Mouse (Mus musculus) cerebellum, adult 8-10 months (tissue): ENCODE measurements at regions not wholly inside any gene's neighbourhood (a gene's known extent, or its start where the extent isn't known, plus 50 kb on each side); places are given as distances from the start of the nearest gene placed in this dataset.

Source experiments
- DNase-seq: peaks from one replicate; pipeline ENCODE4 v3.0.0; 2022

DNA sequence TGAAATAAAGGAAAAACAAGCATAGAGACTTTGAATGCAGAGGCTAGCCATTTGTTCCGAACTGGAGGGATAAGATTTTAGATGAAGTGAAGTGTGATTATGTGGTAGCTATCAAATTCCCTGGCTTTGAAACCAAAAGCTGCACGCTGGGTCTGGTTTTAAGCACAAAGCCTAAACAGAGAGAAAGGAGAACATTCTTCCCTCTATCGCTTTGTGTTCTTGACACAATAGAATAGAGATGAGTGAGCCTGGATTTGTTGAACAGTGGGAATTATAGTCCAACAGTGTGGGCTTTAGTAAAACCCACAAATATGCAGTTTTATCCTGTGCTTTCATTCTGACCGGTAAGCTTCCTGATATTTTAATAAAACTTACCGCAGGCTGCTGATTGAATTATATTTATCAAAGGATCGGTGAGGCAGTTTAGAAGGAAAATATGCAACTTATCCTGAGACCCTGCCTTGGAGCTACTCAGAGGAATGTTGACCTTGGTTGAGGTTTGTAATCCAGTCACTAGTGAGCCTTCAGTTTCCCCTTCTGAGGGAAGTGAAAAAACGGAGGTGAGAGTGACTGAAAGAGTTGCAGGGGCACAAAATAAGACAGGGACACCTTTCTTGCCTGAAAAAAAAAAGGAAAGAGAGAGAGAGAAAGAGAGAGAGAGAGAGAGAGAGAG is 481.7 kb upstream of the Tenm4 start:
- no peak for DNase-seq

DNA sequence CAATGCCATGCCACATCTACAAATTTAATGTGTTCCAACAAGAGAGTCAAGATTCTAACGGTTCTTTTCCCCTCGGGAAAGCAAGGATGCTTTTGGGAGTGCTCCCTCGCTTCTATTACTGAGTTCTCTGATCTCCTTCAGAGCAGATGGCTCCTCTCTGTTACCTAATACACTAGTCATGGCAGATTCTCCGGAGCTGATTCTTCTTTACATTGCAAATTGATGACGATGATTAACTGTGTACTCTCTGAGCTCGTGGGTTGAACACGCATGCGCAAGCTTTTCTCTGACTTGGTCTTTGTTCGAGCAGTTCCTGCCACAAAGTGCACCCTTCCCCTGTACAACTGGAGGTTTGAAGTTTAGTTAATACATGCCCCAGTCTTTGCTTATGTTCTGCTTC is 471.5 kb upstream of the Tenm4 start:
- no peak for DNase-seq

DNA sequence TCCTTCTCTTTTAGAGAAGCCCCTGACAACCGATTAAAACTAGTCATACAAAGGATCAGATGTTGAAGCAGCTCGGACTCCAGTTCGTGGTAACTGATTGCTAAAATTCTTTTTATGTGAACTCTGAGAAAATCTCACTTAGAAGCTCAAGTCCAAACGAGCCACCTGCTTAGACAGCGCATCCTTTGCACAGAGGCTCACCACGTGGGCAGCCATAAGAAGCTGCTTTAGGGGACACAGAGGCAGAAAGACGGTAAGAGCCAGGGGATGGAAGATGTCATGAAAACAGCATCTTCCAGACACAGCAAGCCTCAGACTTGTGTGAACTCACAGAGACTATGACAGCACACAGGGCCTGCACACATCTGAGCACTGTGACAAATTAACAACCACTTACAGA is 461.0 kb upstream of the Tenm4 start:
- no peak for DNase-seq

DNA sequence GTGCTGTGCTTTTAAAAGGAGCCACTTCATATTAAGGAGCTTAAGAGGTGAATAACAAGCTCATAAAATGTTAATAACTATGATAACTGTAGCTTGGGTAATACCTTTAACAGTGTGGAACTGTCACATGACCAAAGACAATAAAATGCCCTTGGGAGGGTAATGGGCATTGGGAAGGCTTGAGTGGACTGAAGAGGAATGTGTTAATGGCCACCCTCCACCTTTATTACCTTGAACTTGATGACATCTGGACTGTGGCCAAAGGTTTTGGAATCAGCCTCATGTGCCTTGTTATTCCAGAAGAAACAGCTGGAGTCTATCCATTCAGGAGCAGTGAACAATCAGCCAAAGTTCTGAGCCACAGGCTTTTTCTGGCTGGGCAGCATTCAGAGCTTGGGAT is 451.0 kb upstream of the Tenm4 start:
- no peak for DNase-seq

DNA sequence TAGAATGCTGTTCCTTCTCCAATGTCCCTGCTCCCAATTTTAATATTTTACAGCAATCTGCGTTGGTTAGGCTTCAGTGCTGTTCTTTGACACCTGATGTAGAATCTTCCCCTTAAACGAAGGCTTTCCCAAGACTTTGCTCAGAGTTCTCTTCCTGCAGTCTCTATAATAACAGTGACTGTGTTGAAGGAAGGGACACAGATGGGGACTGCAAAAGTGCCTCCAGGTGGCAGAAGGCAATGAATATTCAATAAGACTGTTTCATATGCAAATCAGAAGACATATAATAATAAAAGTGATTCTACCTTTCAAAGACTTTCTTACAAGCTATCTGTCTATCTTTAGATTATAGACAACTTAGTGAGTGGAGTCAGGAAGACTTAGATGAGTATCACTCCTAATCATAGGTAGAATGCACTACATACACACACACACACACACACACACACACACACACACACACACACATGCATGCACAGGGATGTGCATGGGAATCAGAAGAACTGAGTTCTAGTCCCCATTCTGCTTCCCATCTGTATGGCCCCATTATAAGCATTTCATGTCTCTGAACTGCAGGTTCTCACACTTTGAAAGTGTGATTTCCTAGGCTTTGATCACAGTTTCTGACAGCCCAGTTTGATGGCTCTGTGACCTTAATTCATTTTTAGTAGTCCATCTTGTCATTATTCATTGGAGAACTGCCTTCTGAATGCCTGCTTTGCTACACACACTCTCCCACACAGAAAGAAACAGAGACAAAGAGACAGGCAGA is 445.1 kb upstream of the Tenm4 start:
- DNase-seq, result no peak

GRCm38 (mm10) chr7:95733807-95734206 is 437.2 kb upstream of the Tenm4 start:
- no peak for DNase-seq

GRCm38 (mm10) chr7:95734587-95734986 is 436.5 kb upstream of the Tenm4 start:
- no peak for DNase-seq

DNA sequence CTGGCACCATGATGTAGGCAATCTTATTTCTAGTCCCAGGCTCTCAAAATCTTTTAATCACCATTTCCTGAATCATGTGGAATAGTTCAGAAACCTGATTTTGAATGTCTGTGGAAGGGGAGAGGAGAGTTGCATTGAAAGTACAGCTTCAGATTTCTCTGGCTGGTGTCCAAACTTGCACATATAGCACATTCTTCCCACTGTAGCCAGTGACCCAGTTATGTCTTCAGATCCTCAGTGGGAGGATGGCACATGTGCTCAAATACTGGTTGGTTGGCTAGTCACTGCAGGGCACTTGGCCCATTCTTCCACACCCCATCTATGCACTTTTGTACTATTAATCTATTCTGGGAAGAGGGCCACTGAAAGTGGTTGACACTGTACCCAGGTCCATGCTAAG is 434.3 kb upstream of the Tenm4 start:
- DNase-seq, result no peak

DNA sequence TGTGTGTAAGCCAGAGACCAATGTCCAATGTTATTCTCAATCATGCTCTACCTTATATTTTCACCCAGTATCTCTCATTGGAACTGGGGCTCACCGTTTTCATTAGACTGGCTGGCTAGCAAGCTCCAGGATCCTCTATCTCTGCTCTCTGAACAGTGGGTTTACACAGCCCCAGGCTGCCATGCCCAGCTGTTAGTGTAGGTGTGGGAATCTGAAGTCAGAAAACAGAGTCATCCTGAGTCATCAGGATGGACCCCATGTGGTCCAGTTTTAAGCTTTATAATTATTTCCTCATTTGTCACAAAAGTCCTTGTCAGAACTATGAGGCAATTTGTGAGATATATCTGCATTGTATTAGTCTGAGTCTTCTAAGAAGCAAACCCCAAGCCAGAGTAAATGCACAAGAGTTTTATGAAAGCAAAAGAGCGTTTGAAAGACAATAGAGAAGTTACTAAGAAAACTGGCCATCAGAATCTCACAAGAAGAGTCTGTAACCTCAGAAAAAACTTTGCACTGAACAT is 432.3 kb upstream of the Tenm4 start:
- DNase-seq, result no peak

- no peak for DNase-seq
These were observed 431.3 kb upstream of the Tenm4 start for GRCm38 (mm10) chr7:95739779-95740178.

- DNase-seq, result no peak
These were observed 412.7 kb upstream of the Tenm4 start for GRCm38 (mm10) chr7:95758375-95758774.

GRCm38 (mm10) chr7:95760945-95761661 is 409.9 kb upstream of the Tenm4 start:
- DNase-seq, result no peak

DNA sequence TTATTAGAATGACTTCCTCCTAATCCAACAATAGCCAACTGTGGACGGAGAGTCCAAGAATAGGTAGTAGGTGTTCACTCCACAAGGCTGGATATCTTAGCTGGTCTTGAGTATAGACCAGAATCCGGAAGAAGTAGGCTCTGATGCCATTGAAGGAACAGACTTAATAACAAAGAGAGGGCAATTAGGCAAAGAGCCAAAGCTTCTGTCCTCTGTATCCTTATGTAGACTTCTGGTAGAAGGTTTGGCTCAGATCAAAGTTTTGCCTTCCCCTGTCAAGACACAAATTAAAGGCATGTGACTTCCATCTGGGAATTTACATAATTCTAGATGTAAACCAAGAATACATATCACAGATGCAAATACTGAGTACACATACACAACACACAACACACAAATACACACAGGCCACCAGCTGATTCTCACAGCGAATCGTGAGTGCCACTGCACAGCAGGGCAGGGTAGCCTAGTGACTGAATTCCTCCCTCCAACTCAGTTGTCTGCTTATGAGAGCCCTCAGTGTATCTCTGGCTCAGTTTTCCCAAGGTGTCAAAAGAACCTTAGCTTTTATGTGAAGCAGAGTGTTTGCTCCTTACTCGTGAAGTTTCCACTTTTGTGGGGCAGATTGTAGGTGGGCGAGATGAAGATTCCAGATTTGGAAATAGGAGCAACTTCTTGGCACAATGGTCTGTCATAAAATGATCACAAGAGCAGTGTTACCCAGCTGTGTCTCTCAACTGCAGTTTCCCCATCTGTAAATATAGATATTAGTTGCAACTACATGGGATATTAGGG is 404.5 kb upstream of the Tenm4 start:
- no peak for DNase-seq

DNA sequence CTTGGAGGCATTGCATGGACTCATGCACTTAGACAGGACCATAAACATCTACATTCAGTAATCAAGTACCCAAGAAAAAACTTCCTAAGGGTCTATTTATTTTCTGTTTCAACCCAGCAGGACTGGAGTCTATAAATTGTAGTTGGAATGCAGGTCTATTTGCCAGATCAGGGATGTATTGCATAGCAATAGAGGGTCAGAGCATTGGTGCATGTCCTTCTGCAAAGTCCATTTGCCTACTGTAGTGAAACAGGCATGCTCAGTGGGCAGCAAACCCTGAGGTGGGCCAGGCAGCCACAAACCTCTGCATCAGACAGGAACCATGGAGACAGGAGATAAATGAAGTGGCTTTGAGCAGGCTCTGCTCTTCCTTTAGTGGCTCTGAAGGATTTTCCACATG is 386.5 kb upstream of the Tenm4 start:
- no peak for DNase-seq

DNA sequence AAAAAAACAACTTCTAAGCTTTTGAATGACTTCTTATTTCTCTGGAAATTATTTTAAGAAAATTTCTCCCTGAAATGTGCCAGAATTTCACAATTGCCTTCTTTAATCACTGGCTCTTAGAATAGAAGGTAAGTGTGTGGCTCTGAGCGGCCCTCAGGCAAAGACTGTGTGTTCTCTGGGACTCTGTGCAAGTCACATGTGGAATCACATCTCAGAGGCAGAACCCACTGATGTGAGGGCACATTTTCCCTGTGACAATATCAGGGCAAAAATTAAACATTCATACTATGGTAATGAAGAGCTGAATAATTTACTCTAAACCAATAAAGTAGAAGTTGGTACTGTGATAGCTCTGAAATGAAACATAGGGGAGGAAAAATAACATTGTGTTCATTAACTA is 383.5 kb upstream of the Tenm4 start:
- DNase-seq, result no peak

DNA sequence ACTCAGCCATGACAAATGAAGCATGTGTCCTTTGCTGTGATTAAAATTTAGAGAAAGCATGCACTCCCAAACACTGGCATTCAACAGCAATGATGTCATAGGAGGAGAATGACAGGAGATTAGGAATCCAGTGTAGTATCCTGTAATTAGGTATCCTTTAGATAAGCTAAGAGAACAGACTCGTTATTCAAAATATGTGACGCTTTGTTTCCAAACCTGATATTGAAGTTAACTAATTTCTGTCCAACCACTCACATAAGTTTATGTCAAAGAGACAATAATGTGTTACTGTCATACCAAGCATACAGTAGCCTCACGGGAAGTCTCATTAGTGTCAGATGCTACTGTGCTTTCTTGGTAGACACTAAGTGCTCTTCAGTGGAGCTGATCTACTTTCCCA is 383.1 kb upstream of the Tenm4 start:
- DNase-seq, result no peak

DNA sequence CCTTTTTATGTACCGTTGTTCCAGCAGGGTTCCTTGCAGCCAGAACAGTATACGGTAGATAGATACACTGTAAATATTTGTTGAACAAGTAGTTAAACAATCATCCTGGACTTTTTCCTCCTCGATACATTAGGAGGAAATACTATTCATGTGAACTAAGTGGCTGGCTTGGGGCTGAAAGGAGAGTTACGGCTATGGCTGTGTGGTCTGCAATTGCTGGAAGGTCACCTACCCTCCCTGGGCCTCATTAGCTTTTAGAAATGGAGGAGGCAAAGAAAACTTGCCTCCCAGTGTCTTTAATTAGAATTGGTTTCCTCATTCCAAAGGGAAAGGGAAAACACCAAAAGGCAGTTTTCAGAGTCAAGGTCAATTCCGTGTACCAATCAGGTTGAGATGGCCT is 381.6 kb upstream of the Tenm4 start:
- DNase-seq, result no peak

DNA sequence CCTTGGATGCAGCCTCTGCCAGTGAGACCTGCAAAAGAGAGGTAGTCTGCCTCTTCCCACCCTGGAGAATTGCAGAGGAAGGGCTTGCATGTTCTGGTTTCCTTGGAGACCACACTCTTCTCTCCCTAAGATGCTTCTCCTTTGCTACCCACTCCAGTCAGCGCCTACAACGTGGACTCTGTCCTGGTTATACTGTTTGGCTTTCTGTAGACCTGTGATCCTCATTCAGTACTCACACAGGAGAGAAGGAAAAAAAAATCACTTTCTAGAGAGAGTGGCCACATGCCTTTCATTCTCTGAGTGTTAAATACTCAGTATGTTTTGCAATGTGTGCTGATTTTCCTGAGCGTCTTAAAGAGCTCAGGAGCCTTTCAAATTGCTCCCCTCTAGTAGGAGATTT is 372.0 kb upstream of the Tenm4 start:
- no peak for DNase-seq

DNA sequence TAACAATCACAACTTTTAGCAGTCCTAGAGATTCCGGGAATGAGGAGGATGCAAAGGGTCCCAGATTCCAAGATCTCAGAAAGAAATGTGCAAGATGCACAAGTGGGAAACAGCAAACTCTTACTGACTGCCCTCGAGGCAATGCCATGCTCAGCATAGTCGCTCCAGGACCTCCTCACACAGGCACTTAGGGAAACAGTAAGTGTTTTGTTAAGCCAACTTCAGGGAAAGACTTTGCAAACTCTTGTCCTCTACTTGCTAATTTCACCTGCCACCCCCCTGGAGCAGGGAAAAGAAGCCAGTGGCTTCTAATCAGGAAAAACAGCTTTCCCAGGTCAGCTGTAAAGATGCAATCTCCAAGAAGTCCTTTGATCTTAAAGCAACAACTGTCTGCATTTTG is 361.4 kb upstream of the Tenm4 start:
- DNase-seq, result no peak

DNA sequence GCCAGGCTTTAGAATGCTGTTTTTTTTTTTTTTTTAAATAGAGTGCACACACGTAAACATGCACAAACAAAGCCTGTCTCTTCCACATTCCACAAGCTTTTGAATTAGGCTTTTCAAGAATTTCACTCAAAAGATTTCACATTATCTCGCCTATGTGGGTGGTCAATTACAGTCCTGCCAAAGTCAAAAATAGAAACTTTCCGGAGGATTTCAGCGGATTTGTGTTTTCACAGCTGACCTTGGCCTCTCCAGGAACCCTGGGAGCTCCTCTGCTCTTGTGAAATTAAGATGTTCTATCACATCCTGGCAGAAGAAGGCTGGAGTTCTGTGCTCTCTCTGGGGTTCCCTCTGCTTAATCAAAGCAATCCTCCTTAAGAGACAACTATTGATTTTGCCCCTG is 360.9 kb upstream of the Tenm4 start:
- no peak for DNase-seq

GRCm38 (mm10) chr7:95814865-95815264 is 356.2 kb upstream of the Tenm4 start:
- no peak for DNase-seq

GRCm38 (mm10) chr7:95823539-95823938 is 347.5 kb upstream of the Tenm4 start:
- no peak for DNase-seq

DNA sequence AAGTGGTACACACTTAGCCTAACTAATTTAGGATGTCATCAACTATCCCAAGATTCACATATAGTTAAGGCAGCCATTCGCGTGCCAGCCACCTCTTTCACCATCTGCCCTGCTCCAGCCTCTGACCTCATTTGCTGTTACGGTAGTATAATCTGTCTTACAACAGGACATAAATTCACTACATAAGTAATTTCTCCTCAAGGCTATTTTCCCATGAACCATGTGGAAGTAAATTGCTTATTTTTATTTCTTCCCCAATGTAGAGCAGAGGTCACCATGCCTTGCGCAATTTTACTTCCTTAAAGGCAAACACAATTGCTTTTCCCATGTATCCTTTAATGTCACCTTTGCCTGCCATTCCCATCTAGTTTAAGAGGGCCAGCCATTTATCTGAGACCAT is 341.2 kb upstream of the Tenm4 start:
- no peak for DNase-seq
